In the genomic region with DNA sequence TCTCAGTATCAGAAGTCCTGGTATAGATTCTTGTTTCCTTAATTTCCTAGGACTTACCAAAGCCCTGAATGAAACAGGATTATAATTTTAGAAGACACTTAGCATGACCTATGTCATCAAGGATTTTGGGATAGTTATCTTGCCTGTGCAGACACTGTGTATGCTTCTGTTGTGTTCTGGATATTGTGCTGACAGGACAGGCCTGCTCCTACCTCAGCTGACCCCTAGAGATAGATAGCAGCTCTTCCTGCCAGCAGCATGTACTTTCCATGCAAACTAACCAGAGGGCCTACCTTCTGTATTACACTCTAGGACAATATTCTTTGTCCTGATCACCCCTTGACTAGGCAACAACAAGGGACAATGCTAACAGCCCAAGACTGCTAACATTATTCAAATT, we compare ENCODE assay signal across 29 mouse cellular contexts. TPM values are rescaled to one million over a fixed set of nuclear protein-coding genes. Genes with fewer than 3 reads are reported as not detected.
A peak's percentile ranks its signal among the peaks of the same experiment; 100 is the strongest.
DNase-seq lines count a peak whose midpoint lies in the region; ATAC-seq and TF ChIP-seq lines count a peak whose summit lies in the region.
"Had no signal": no experiment of that assay in that cellular context is flagged by ENCODE, and none has a peak within 500 bp of the region (broad histone marks: within the 10 kb centered on the region; RNA-seq: fewer than 3 reads in every experiment).

No protein-coding gene starts in this region.

- H3K9ac ChIP-seq in heart, embryonic 12.5 days = no peak overlapping the region
- no peak overlapping the region for H3K9ac ChIP-seq in heart, embryonic 16.5 days (ENCODE audit: low read length)
- H3K9ac ChIP-seq in intestine, embryonic 15.5 days = no peak overlapping the region
- H3K9ac ChIP-seq: embryonic facial prominence, embryonic 15.5 days; forebrain, embryonic 12.5 days; heart, embryonic 15.5 days; hindbrain, embryonic 12.5 days; liver, embryonic 13.5 days; neural tube, embryonic 12.5 days had no signal

- peak; percentile 43 to 51 for DNase-seq in heart, adult 9 months (ENCODE audit: low spot score in 2 of 2)
- no peak for DNase-seq in gastrocnemius, postnatal 4 days (ENCODE audit: low spot score in 2 of 2)
- no peak for DNase-seq in cerebellum, postnatal 14 days
- no peak for DNase-seq in gastrocnemius, adult 18-20 months (ENCODE audit: low spot score)
- DNase-seq: adrenal gland, adult 2 months; B cell, adult 2 months; cerebellum, adult 2 months; cerebellum, postnatal 25 days; gastrocnemius, postnatal 14 days; kidney, adult 11 months; kidney, postnatal 25 days; left cerebral cortex, postnatal 4 days; liver, embryonic 13.5 days; lung, adult 2 months; lung, postnatal 10 days had no signal

- ATAC-seq in heart, embryonic 12.5 days (ENCODE audit: insufficient number of reproducible peaks, low FRiP score) = no peak
- peak; percentile 52 for ATAC-seq in heart, embryonic 16.5 days (replicated peaks; ENCODE audit: extremely low read depth, insufficient read depth, low FRiP score)
- 0 out of 2 replicates have a peak, but pooled peaks have one; percentile 17 for ATAC-seq in intestine, embryonic 15.5 days
- ATAC-seq: activated CD4-positive, CD25-positive, alpha-beta regulatory T cell, adult 4 months; hindbrain, postnatal 0 days; midbrain, embryonic 16.5 days had no signal

- H3K4me1 ChIP-seq in heart, embryonic 12.5 days (replicated peaks) = peaks cover 6% of the 10 kb centered on the region
- H3K4me1 ChIP-seq in heart, embryonic 16.5 days (ENCODE audit: control insufficient read depth, insufficient read depth, low read length) = peaks cover 6% of the 10 kb centered on the region
- no peaks in the 10 kb centered on the region for H3K4me1 ChIP-seq in intestine, embryonic 15.5 days (replicated peaks)
- peaks cover 11% of the 10 kb centered on the region; the same call in 1 of the 2 replicates for H3K4me1 ChIP-seq in small intestine, adult 2 months (ENCODE audit: control insufficient read depth, insufficient read depth, insufficient read length, low read length)
- H3K4me1 ChIP-seq: embryonic facial prominence, embryonic 10.5 days; embryonic facial prominence, embryonic 15.5 days; forebrain, embryonic 12.5 days; hindbrain, embryonic 12.5 days; neural tube, embryonic 12.5 days had no signal

- no peaks in the 10 kb centered on the region for H3K27me3 ChIP-seq in heart, embryonic 12.5 days (replicated peaks)
- H3K27me3 ChIP-seq in heart, embryonic 16.5 days (ENCODE audit: control insufficient read depth, insufficient read depth, low read length) = no peaks in the 10 kb centered on the region
- no peaks in the 10 kb centered on the region for H3K27me3 ChIP-seq in intestine, embryonic 15.5 days (replicated peaks)
- H3K27me3 ChIP-seq in small intestine, adult 2 months (ENCODE audit: control insufficient read depth, insufficient read depth, low read length) = no peaks in the 10 kb centered on the region
- H3K27me3 ChIP-seq: embryonic facial prominence, embryonic 15.5 days; forebrain, embryonic 12.5 days; heart, embryonic 15.5 days; hindbrain, embryonic 12.5 days; liver, embryonic 13.5 days; neural tube, embryonic 12.5 days had no signal

- H3K9me3 ChIP-seq in heart, embryonic 12.5 days (replicated peaks) = 0 out of 2 replicates have a peak, but pooled peaks cover 4% of the 10 kb centered on the region
- H3K9me3 ChIP-seq in heart, embryonic 16.5 days (replicated peaks; ENCODE audit: control insufficient read depth, low read length) = no peaks in the 10 kb centered on the region
- H3K9me3 ChIP-seq in intestine, embryonic 15.5 days = no peaks in the 10 kb centered on the region
- H3K9me3 ChIP-seq: embryonic facial prominence, embryonic 10.5 days; embryonic facial prominence, embryonic 15.5 days; heart, embryonic 15.5 days; hindbrain, embryonic 12.5 days; liver, embryonic 13.5 days; neural tube, embryonic 12.5 days had no signal

- H3K4me3 ChIP-seq in heart, embryonic 12.5 days = no peak overlapping the region
- no peak overlapping the region for H3K4me3 ChIP-seq in heart, embryonic 16.5 days (ENCODE audit: low read length)
- H3K4me3 ChIP-seq in intestine, embryonic 15.5 days (replicated peaks) = no peak overlapping the region
- H3K4me3 ChIP-seq in small intestine, adult 2 months (ENCODE audit: low read depth, low read length) = no peak overlapping the region
- H3K4me3 ChIP-seq: embryonic facial prominence, embryonic 10.5 days; embryonic facial prominence, embryonic 15.5 days; forebrain, embryonic 12.5 days; heart, embryonic 15.5 days; hindbrain, embryonic 12.5 days; liver, embryonic 13.5 days; neural tube, embryonic 12.5 days had no signal

- no peak for TF ChIP-seq CTCF in small intestine, adult 2 months (IDR thresholded peaks at IDR 0.05; ENCODE audit: extremely low read depth, insufficient read length, insufficient replicate concordance, low read depth, low read length)

- H3K4me2 ChIP-seq in heart, embryonic 12.5 days = no peak overlapping the region
- H3K4me2 ChIP-seq in heart, embryonic 16.5 days (ENCODE audit: low read depth, low read length) = no peak overlapping the region
- H3K4me2 ChIP-seq in intestine, embryonic 15.5 days (replicated peaks) = no peak overlapping the region
- H3K4me2 ChIP-seq: embryonic facial prominence, embryonic 15.5 days; forebrain, embryonic 12.5 days; heart, embryonic 15.5 days; hindbrain, embryonic 12.5 days; liver, embryonic 13.5 days; midbrain, embryonic 11.5 days; neural tube, embryonic 12.5 days had no signal

- H3K36me3 ChIP-seq in heart, embryonic 12.5 days = peaks cover 16% of the 10 kb centered on the region
- peaks cover 7% of the 10 kb centered on the region for H3K36me3 ChIP-seq in heart, embryonic 16.5 days (ENCODE audit: control insufficient read depth, insufficient read depth)
- no peaks in the 10 kb centered on the region for H3K36me3 ChIP-seq in intestine, embryonic 15.5 days
- peaks cover 10% of the 10 kb centered on the region for H3K36me3 ChIP-seq in small intestine, adult 2 months (ENCODE audit: control insufficient read depth, insufficient read depth, low read length)

- H3K27ac ChIP-seq in heart, embryonic 12.5 days (ENCODE audit: poor library complexity, severe bottlenecking) = no peak overlapping the region; the same call in 1 of the 2 replicates
- no peak overlapping the region for H3K27ac ChIP-seq in heart, embryonic 16.5 days (ENCODE audit: low read length)
- H3K27ac ChIP-seq in intestine, embryonic 15.5 days = no peak overlapping the region
- H3K27ac ChIP-seq in small intestine, adult 2 months (ENCODE audit: insufficient read depth, low read depth, low read length) = peak overlapping the region; percentile 55; the same call in 1 of the 2 replicates
- H3K27ac ChIP-seq: embryonic facial prominence, embryonic 10.5 days; embryonic facial prominence, embryonic 15.5 days; forebrain, embryonic 12.5 days; heart, embryonic 15.5 days; hindbrain, embryonic 12.5 days; hindbrain, postnatal 0 days; liver, embryonic 13.5 days; neural tube, embryonic 12.5 days had no signal

- no peak for TF ChIP-seq POLR2A in small intestine, adult 2 months (IDR thresholded peaks at IDR 0.05; ENCODE audit: low read depth, low read length)

RNA-seq across cellular contexts. Expression of a gene that starts 25.7 kb away (rescaled TPM):
- 21.9 and 25.3 TPM in 2 replicates for polyA plus RNA-seq in heart, embryonic 12.5 days (2016; fragmentation: Nextera tagmentation; extraction: Ambion mirVana)
- polyA plus RNA-seq in heart, embryonic 16.5 days (2015; fragmentation: Nextera tagmentation; extraction: Ambion mirVana) = 22.4 and 29.6 TPM in 2 replicates
- polyA plus RNA-seq in intestine, embryonic 15.5 days (2015; fragmentation: Nextera tagmentation; extraction: Ambion mirVana) = 24.0 and 25.5 TPM in 2 replicates
- 15.0 and 31.8 TPM in 2 replicates for polyA plus RNA-seq in small intestine, adult 2 months (2012; rRNA removed)
- total RNA-seq in gastrocnemius, postnatal 4 days (2021) = 10 to 100 TPM; 22.3 to 29.5 TPM
- total RNA-seq in gastrocnemius, adult 18-20 months (2021) = 10 to 100 TPM; 48.6 TPM

Comparison
In these comparisons a context has a peak if more than half of its experiments do, and no peak if none do; other contexts are left out.
1. DNase-seq: peak in heart, adult 9 months (2 of 2); none in gastrocnemius, postnatal 4 days (0 of 2), cerebellum, postnatal 14 days (0 of 2) and gastrocnemius, adult 18-20 months (single experiment).